In the genomic region with DNA sequence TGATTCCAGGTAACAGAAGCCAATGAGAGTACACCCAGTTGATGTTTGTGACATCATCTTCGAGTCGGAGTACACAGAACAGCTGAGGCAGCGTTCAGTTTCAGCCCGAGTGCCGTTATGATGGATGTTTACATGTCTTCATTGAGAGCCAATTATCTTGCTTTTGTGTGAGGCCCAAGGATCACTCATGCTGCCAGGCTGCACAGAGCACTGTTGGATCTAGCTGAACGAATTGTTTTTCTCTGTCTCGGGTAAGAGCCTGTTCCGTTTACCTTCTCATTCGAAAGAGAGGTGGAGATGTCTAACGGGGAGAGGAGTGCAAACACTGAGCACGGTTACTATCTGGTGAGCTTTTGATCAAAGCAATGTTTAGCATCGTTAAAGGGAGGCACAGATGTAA, we compare ENCODE assay signal across 9 mouse cellular contexts.
DNase-seq lines count a peak whose midpoint lies in the region; ATAC-seq lines count a peak whose summit lies in the region.
"Had no signal": no experiment of that assay in that cellular context is flagged by ENCODE, and none has a peak within 500 bp of the region (broad histone marks: within the 10 kb centered on the region; RNA-seq: fewer than 3 reads in every experiment).

No protein-coding gene starts in this region.

- no peak for ATAC-seq in heart, embryonic 11.5 days (replicated peaks; ENCODE audit: insufficient number of reproducible peaks, low FRiP score, low TSS enrichment)
- ATAC-seq in hindbrain, embryonic 12.5 days (ENCODE audit: low FRiP score): peak; percentile 85
- ATAC-seq in limb, embryonic 15.5 days (ENCODE audit: insufficient number of reproducible peaks, low FRiP score, low TSS enrichment, low read depth): no peak
- ATAC-seq in stomach, embryonic 16.5 days (ENCODE audit: insufficient read depth, low FRiP score): no peak

- H3K9me3 ChIP-seq in heart, embryonic 11.5 days (replicated peaks; ENCODE audit: control insufficient read depth, low read length): no peaks in the 10 kb centered on the region
- no peaks in the 10 kb centered on the region for H3K9me3 ChIP-seq in heart, embryonic 10.5 days
- no peaks in the 10 kb centered on the region for H3K9me3 ChIP-seq in hindbrain, embryonic 12.5 days (replicated peaks)
- H3K9me3 ChIP-seq in limb, embryonic 15.5 days: no peaks in the 10 kb centered on the region
- no peaks in the 10 kb centered on the region for H3K9me3 ChIP-seq in stomach, embryonic 16.5 days (replicated peaks; ENCODE audit: control insufficient read depth, low read length)

- no peaks in the 10 kb centered on the region for H3K4me1 ChIP-seq in heart, embryonic 11.5 days (ENCODE audit: control insufficient read depth, insufficient read depth, low read length)
- H3K4me1 ChIP-seq in heart, embryonic 10.5 days: no peaks in the 10 kb centered on the region
- H3K4me1 ChIP-seq in hindbrain, embryonic 12.5 days: no peaks in the 10 kb centered on the region
- no peaks in the 10 kb centered on the region for H3K4me1 ChIP-seq in limb, embryonic 15.5 days
- no peaks in the 10 kb centered on the region for H3K4me1 ChIP-seq in stomach, embryonic 16.5 days (ENCODE audit: control insufficient read depth, insufficient read depth, low read length)

- no peak for DNase-seq in heart, embryonic 10.5 days (ENCODE audit: low spot score)
- peak; percentile 2 for DNase-seq in cerebellum, adult 9-10 months
- DNase-seq in thymus, postnatal 25 days: no peak
- no peak for DNase-seq in yolk sac, embryonic 10.5 days (ENCODE audit: low spot score)

- peak overlapping the region; percentile 22; the same call in 1 of the 2 replicates for H3K4me2 ChIP-seq in heart, embryonic 11.5 days
- peak overlapping the region; percentile 42 for H3K4me2 ChIP-seq in hindbrain, embryonic 12.5 days (replicated peaks)
- peak overlapping the region; percentile 20 for H3K4me2 ChIP-seq in limb, embryonic 15.5 days
- H3K4me2 ChIP-seq in stomach, embryonic 16.5 days (ENCODE audit: low read depth, low read length): peak overlapping the region; percentile 41

- no peak overlapping the region for H3K27ac ChIP-seq in heart, embryonic 11.5 days (ENCODE audit: low read depth, low read length)
- H3K27ac ChIP-seq in heart, embryonic 10.5 days: no peak overlapping the region
- H3K27ac ChIP-seq in hindbrain, embryonic 12.5 days: peak overlapping the region; percentile 68
- no peak overlapping the region for H3K27ac ChIP-seq in limb, embryonic 15.5 days
- no peak overlapping the region for H3K27ac ChIP-seq in stomach, embryonic 16.5 days (ENCODE audit: low read length)

- H3K27me3 ChIP-seq in heart, embryonic 11.5 days (ENCODE audit: control insufficient read depth, insufficient read depth, low read length): no peaks in the 10 kb centered on the region
- no peaks in the 10 kb centered on the region for H3K27me3 ChIP-seq in heart, embryonic 10.5 days (ENCODE audit: insufficient read depth, poor library complexity, severe bottlenecking)
- H3K27me3 ChIP-seq in hindbrain, embryonic 12.5 days: no peaks in the 10 kb centered on the region
- no peaks in the 10 kb centered on the region for H3K27me3 ChIP-seq in limb, embryonic 15.5 days
- H3K27me3 ChIP-seq in stomach, embryonic 16.5 days (ENCODE audit: control insufficient read depth, insufficient read depth, low read length): no peaks in the 10 kb centered on the region

- WGBS in heart, embryonic 11.5 days (ENCODE audit: insufficient replicate concordance): 36% methylated on average over 12 of the region's 12 CpGs
- WGBS in heart, embryonic 10.5 days: 45% methylated on average over 12 of the region's 12 CpGs
- 17% methylated on average over 12 of the region's 12 CpGs for WGBS in hindbrain, embryonic 12.5 days
- WGBS in limb, embryonic 15.5 days: 16% methylated on average over 12 of the region's 12 CpGs
- WGBS in stomach, embryonic 16.5 days: 7% methylated on average over 12 of the region's 12 CpGs

- no peak overlapping the region for H3K9ac ChIP-seq in heart, embryonic 11.5 days (ENCODE audit: low read depth, low read length)
- H3K9ac ChIP-seq in hindbrain, embryonic 12.5 days: peak overlapping the region; percentile 51
- no peak overlapping the region for H3K9ac ChIP-seq in limb, embryonic 15.5 days
- peak overlapping the region; percentile 2; the same call in 1 of the 2 replicates for H3K9ac ChIP-seq in stomach, embryonic 16.5 days (ENCODE audit: low read length)

- H3K36me3 ChIP-seq in heart, embryonic 11.5 days (ENCODE audit: control insufficient read depth, insufficient read depth, low read length): no peaks in the 10 kb centered on the region
- H3K36me3 ChIP-seq in heart, embryonic 10.5 days: no peaks in the 10 kb centered on the region
- no peaks in the 10 kb centered on the region for H3K36me3 ChIP-seq in hindbrain, embryonic 12.5 days
- no peaks in the 10 kb centered on the region for H3K36me3 ChIP-seq in limb, embryonic 15.5 days
- H3K36me3 ChIP-seq in stomach, embryonic 16.5 days (ENCODE audit: control insufficient read depth, insufficient read depth, low read length): no peaks in the 10 kb centered on the region

- no peak overlapping the region for H3K4me3 ChIP-seq in heart, embryonic 11.5 days (ENCODE audit: low read depth, low read length)
- no peak overlapping the region; the same call in 1 of the 2 replicates for H3K4me3 ChIP-seq in heart, embryonic 10.5 days
- peak overlapping the region; percentile 26 for H3K4me3 ChIP-seq in hindbrain, embryonic 12.5 days
- H3K4me3 ChIP-seq in limb, embryonic 15.5 days: peak overlapping the region; percentile 17; the same call in 1 of the 2 replicates
- H3K4me3 ChIP-seq in stomach, embryonic 16.5 days (replicated peaks; ENCODE audit: low read length): peak overlapping the region; percentile 31
- H3K4me3 ChIP-seq: erythroblast, embryonic 14.5 days had no signal

Comparison
In these comparisons a context has a peak if more than half of its experiments do, and no peak if none do; other contexts are left out.
1. H3K4me3 ChIP-seq: peak in hindbrain, embryonic 12.5 days (single experiment), limb, embryonic 15.5 days (single experiment) and stomach, embryonic 16.5 days (single experiment); none in heart, embryonic 11.5 days (single experiment) and heart, embryonic 10.5 days (single experiment).
2. H3K9ac ChIP-seq: peak in hindbrain, embryonic 12.5 days (single experiment) and stomach, embryonic 16.5 days (single experiment); none in heart, embryonic 11.5 days (single experiment) and limb, embryonic 15.5 days (single experiment).
3. Peak in every context shown above with its lines, with median percentiles within 50 percentile points of each other: H3K4me2 ChIP-seq.